Mouse (Mus musculus) cerebellum, adult 9-11 months (tissue): Measurements from ENCODE around the gene Tbc1d9.
"Not testable (repeated sequence)": the region's sequence is repeated elsewhere in the genome, so short reads cannot be mapped to it uniquely, and the experiment has no call there.

Source experiments
- DNase-seq: peaks from one replicate; pipeline ENCODE4 v3.0.0; 2022

Tbc1d9 gene

DNA sequence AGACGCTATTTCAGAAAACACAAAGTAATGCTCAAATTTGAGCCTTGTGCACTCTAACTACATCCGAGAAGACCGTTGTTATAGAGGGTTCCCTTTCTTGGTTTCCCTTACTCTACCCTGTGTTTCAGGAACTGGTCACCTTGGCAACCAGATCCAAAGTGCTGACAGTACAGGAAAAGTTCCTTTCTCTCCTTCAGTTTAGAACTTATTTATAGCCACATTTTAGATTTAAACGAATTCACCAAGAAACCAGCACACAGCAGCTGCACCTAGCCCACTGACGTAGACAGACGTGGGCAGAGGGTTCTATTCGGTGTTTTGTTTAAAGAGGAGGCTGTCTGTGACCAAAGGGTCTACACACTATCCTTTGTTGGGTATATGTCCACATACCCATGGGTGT, 79.0 kb downstream of the Tbc1d9 start:
- DNase-seq: no peak

DNA sequence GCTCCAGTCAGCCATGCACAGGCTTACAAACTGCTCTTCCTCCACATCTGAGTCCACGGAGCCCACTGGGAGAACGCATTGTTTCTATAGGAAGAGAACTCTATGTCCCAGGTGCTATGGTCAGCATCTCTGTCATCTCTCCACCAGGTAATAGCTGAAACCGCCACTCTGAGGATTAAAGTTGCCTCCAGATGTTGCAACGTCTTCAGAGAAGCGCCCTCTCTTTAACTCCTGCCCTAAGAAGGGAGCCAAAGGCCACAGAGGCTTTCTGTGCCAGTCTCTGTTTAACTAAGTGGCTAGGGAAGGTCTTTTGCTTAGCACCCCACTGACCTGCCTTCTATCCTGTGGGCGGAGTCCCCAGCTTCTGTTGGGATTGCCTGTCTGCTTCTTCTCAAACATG, 85.7 kb downstream of the Tbc1d9 start:
- DNase-seq: no peak

DNA sequence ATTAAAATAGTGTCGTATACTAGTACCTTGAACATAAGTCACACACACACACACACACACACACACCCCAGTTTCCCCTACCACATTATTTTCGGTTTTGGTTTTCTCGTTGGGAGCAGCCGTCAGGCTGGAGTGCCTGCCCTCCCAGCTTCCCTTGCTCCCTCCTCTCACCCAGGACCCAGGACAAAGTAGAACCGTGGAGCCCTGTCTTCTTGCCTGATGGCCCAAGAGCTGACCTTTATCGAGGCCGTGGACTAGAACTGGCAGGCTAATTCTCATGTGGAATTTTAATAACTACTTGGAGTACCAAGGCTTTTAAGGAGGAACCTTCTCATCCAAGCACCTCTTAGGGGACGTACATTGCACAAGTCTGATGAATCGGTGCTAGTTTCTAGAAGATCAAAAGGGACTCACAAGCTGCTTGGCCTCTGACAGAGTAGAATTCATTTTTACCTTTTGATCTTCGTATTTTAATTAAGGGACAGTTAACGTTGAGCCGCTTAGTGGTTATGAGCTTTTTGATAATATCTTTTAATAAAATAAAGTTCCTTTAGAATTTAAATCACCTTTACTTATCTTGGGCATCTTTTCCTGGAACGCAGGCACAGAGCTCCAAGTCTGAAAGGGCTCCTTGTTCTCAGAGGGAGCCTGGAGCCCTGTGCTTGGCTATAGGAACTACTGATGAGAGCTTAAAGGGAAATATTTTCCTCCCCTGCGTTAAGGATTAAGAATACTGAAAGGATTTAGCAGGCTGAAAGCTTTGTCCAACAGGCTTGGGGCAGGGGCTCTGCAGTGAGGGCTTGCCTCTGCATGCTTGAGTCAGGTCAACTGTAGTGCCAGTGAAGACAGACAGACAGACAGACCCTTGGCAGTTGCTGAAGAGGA, 86.5 kb downstream of the Tbc1d9 start:
- no peak for DNase-seq

DNA sequence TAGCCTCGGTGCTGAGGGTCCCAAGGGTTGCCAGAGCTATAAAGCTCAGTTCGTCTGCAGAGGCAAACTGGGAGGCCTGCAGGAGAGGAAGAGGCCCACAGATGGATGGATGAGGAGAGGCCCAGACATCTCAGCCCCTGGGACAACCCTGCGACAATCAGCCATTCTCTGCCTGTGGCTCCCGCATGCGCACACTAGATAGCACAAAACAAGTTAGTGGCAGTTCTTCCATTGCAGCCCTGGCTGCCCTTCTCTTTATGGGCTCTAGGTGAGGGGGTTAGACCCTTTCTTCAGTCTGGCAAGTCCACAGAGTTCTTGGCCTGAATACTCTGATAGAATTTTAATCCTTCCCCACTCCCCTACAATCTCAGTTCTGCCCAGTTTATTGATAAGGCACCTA, 87.6 kb downstream of the Tbc1d9 start:
- no peak for DNase-seq

DNA sequence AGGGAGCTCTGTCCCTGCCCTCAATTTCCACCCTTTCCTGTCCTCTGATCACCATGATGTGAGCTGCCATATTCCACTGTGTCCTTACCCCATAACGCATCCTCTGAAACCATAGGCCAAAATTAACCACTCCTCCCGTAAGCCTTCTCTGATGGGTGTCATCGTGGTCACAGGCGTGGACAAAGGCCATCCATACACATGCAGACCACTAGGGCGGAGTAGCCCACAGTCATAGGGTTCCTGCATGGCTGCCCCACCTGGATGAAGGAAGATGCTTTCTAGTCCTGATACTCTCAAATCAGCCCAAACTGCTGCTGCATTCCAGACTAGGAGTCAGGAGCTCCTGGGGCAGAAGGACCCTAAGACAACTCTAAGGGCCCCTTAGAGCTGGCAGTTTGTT, 92.5 kb downstream of the Tbc1d9 start:
- no peak for DNase-seq

DNA sequence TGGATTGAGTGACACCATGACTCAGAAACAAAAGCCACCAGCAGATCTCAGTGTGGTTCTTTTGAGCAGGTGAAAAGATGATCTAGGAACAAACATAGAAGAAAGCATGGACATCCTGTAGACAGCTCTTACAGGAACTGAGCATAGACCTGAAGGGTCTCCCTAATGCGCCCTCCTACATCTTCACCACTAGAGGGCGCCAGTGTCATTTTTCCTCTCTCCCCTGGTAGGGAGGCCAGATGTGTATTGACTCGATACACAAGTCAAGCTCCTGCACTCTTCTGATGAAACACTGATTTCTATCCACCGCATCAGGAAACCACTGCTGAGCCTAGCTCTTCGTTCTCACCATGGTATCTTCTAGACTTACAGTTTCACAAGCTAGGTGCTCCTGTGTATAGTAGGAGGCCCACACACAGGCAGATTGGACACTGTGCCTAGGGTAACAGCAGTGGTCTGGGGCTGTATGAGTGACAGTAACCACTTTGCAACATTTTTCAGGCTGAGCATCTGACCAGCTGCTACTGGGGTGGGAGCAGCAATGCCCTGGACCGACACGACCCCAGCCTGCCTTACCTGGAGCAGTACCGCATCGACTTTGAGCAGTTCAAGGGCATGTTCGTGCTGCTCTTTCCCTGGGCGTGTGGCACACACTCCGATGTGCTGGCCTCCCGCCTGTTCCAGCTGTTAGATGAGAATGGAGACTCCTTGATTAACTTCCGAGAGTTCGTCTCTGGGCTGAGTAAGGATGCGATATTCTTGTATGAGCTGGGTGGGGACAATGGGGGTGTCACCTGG, 95.5 kb downstream of the Tbc1d9 start:
- peak; percentile 47 for DNase-seq

DNA sequence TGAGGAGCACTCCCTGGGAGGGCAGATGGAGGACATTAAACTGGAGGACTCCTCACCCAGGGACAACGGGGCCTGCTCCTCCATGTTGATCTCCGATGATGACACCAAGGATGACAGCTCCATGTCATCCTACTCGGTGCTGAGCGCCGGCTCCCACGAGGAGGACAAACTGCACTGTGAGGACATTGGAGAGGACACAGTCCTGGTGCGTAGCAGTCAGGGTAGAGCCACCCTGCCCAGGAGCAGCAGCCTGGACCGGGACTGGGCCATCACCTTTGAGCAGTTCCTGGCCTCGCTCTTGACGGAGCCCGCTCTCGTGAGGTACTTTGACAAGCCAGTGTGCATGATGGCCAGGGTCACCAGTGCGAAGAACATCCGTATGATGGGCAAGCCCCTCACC, 106.0 kb downstream of the Tbc1d9 start:
- no peak for DNase-seq

DNA sequence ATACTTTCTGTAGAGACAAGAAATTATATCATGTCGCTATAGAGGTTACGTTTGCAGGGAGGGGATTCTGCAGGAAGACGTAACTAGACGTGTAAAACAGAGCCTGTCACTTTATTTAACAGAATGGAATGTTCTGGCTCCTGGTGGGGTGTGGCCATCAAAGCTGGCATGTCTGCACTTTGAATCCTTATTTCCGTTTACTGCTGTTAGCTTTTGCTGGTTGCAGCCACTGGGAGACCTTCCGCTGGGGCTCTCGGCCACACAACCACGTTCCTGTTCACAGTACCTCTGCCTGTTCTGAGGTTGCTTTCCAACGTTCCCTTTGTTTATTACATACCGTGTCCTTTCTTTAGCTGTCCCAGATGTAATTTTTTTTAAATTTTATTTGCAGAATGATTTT, 107.3 kb downstream of the Tbc1d9 start:
- DNase-seq: no peak

DNA sequence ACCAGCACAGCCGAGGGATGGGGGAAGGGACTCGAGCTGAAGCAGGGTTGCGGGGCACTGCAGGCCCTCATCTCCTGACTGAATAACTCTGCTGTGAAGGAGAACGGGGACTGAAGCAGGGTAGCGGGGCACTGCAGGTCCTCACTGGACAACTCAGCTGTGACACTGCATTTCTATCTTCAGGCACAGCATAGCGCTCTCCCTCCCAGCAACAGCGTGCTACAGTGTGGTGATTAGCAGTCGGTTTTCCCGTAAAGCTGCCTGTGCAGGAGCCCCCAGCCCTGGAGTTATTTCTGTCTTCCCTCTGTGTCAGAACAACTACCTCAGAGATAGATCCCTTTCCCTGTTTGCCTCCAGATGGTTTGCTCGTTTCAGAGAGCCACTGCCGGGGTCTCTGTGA, 109.3 kb downstream of the Tbc1d9 start:
- no peak for DNase-seq

DNA sequence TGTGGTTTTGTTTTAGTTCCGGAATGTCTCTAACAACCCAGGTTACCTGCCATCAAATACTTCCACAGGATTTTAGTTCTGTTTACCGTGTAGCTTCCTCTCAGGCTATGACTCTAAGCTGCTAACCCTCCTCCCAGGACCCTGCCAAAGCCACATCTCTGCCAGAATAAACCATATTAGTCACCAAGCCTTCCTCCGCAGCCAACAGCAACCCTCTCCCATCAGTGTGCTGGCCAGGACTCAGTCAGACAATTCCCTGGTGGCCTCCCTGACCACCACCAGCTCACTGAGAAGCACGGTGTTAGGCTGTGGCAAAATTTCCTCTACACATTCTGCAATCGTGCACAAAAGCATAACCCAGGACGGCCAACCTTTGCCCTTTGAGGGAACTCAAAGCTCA, 113.3 kb downstream of the Tbc1d9 start:
- no peak for DNase-seq

DNA sequence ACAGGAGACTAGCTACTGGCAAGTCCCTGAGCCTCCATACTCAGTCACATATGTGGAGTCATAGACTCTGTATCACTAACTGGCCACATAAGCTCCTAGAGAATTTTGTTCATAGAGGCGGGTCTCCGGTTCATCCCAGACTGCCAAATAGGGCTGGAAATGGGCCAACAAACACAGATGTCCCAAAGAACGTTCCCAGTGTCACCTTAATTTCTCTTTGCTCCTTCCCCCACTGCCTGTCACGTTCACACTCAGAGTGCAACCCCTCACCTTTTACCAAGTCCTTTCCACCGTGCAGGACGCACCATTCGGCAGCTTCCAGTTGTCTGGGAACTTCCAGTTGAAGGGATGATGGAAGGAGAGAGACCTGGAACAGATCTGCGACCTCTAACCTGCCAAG, 120.2 kb downstream of the Tbc1d9 start:
- DNase-seq: no peak

- no peak for DNase-seq
Measured at GRCm38 (mm10) chr8:83290176-83290575, 125.0 kb downstream of the Tbc1d9 start, which contains the start of gene Ucp1. TSS of gene Ucp1 (plus strand) at chr8:83290352.

DNA sequence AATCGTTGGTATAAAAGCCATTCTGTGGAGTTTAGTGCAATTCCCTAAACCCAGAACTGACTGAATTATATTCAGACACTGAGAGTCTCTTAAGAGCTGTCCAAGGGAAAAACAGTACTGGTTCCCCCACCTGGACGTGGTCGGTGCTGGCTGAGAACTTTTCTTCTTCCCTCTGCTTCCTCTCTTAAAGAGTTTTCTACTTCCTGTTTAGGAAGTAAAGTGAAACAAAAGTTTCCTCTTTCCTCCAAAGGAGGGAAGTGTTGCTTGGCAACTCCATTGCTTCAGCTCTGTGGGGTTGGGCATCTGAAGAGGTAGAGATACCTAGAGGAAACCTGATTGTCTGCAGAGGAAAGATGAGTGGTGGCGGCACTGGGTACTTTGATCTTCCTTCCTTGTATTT, 132.2 kb downstream of the Tbc1d9 start:
- no peak for DNase-seq

- DNase-seq: no peak
Measured at GRCm38 (mm10) chr8:83300135-83300534, 135.0 kb downstream of the Tbc1d9 start.

- DNase-seq: no peak
Measured at GRCm38 (mm10) chr8:83304946-83305345, 139.8 kb downstream of the Tbc1d9 start.

DNA sequence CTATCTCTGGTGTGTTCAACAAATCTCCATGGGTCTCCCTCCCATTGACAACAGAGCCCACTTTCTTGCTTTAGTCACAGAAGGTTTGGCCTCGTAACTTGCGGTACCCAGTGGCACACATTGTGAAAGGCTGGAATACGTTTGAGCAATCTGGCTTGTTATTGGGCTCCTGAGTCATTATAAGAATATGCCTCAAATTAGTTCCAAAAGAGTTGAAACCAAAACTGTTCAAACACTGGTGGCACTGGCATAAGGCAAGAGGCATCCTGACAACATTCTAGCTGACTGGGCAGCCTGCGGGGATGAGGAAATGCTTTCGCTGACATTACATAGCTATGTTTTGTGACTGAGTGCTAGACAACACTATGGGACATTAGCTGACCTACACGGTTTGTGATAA, 144.7 kb downstream of the Tbc1d9 start:
- DNase-seq: no peak

DNA sequence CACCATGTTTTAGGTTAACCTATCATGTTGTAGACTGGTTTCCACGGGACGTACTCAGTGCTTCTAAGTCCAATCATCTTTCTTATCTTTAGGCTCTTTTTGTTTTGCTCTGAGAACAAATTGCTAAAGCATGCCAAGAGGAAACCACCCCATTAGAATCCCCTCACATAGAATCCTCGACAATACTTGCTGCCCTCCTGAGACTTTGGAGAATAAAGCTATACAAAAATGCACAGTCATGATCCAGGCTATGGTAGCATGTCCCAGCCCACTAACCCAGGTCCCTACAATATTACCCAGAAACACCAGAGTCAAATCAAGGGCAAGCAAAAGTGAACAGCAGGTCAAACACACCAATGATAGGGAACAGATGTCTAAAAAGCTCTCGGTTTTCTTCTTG, 149.9 kb downstream of the Tbc1d9 start:
- DNase-seq: not testable (repeated sequence)

DNA sequence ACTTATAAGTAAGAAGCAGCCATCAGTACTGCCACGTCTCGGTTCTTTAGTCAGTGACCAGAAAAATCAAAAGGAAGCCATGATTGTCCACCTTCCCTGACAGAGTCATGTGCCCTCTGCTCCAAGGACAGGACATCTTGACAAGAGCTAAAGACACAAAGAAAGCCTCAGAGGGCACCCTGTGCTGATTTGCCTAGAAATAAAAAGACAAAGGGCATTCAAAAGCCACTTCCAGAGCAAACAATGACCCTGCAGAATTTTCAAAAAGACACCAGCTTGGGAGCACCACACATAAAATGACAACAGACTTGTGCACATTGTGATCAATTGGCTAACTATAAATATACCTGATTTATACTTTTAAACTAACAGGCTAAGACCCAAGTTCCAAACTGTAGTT, 150.5 kb downstream of the Tbc1d9 start:
- DNase-seq: no peak

GRCm38 (mm10) chr8:83320543-83320942, 155.4 kb downstream of the Tbc1d9 start:
- DNase-seq: no peak

DNA sequence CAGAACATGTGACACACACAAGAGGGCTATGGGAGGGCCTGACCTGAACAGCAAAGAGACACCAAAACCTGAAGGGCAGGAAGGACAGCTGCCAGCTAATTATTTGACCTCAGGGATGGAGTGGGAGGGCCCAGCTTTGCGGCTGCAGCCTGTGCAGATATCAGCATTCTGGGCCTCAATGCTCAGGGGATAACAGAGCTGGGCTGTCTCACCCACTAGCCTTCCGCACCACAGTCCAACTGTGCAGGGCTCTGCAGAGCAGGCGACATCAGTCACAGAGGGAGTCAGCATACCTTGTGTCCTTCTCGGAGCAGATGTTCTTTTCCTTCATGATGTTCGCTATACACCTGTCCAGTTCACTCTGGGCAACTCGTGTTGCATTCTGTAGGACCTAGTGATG, 157.2 kb downstream of the Tbc1d9 start:
- no peak for DNase-seq
